Comparison of ENCODE assay signal across 8 mouse cellular contexts in genomic region chr8:89043940-89044339, GRCm38 (mm10). TPM values are rescaled to one million over a fixed set of nuclear protein-coding genes. Genes with fewer than 3 reads are reported as not detected.
DNase-seq lines count a peak whose midpoint lies in the region; ATAC-seq and TF ChIP-seq lines count a peak whose summit lies in the region.

Gene Sall1 (minus strand): TSS chr8:89044162.

- H3K4me3 ChIP-seq in testis, adult 2 months (ENCODE audit: control insufficient read depth, low read depth, low read length), result peak within 1 kb of the TSS; percentile 36
- peak within 1 kb of the TSS; percentile 66 for H3K4me3 ChIP-seq in midbrain, embryonic 13.5 days (replicated peaks)

- peak within 1 kb of the TSS; percentile 66 for H3K4me2 ChIP-seq in midbrain, embryonic 13.5 days (replicated peaks)

- H3K27ac ChIP-seq in testis, adult 2 months (ENCODE audit: control insufficient read depth, insufficient read depth, low read depth, low read length), result no peak within 1 kb of the TSS
- peak within 1 kb of the TSS; percentile 91 for H3K27ac ChIP-seq in midbrain, embryonic 13.5 days

- DNase-seq in adrenal gland, adult 2 months, result peak; percentile 23
- no peak for DNase-seq in adrenal gland, postnatal 14 days
- DNase-seq in testis, postnatal 10 days (ENCODE audit: low spot score), result no peak
- peak; percentile 56 to 62 for DNase-seq in kidney, postnatal 36 days
- DNase-seq in spleen, postnatal 36 days (ENCODE audit: low spot score in 2 of 2), result no peak
- DNase-seq in ovary, postnatal 36 days (ENCODE audit: low spot score), result no peak

- no peaks in the 10 kb centered on the region for H3K36me3 ChIP-seq in testis, adult 2 months (ENCODE audit: control insufficient read depth, insufficient read depth, low read length)
- no peaks in the 10 kb centered on the region for H3K36me3 ChIP-seq in midbrain, embryonic 13.5 days

- peaks cover 7% of the 10 kb centered on the region for H3K27me3 ChIP-seq in testis, adult 2 months (ENCODE audit: control insufficient read depth, insufficient read depth, low read length)
- H3K27me3 ChIP-seq in midbrain, embryonic 13.5 days, result peaks cover 66% of the 10 kb centered on the region

- no peak for TF ChIP-seq CTCF in testis, adult 2 months (IDR thresholded peaks at IDR 0.05; ENCODE audit: control insufficient read depth, insufficient read depth, insufficient replicate concordance, low read depth, low read length)

- TF ChIP-seq POLR2A in testis, adult 2 months (IDR thresholded peaks at IDR 0.05; ENCODE audit: control insufficient read depth, low read depth, low read length), result no peak

- under 1% methylated on average over 25 of the region's 25 CpGs for WGBS in midbrain, embryonic 13.5 days

- H3K9ac ChIP-seq in midbrain, embryonic 13.5 days (replicated peaks), result peak within 1 kb of the TSS; percentile 78

- H3K9me3 ChIP-seq in midbrain, embryonic 13.5 days, result no peaks in the 10 kb centered on the region

- no peak for ATAC-seq in midbrain, embryonic 13.5 days

- peaks cover 15% of the 10 kb centered on the region for H3K4me1 ChIP-seq in testis, adult 2 months (ENCODE audit: control insufficient read depth, insufficient read depth, low read length)
- H3K4me1 ChIP-seq in midbrain, embryonic 13.5 days (replicated peaks), result peaks cover 67% of the 10 kb centered on the region

RNA-seq across cellular contexts. Expression of gene Sall1, which starts in this region (rescaled TPM):
- under 1 TPM in 1 of 2 experiments, not detected in 1; 0.17 TPM for total RNA-seq in adrenal gland, adult 2 months (2021)
- 0.02 TPM in 1 of 2 replicates, not detected in the other for polyA plus RNA-seq in adrenal gland, adult 2 months (2012; rRNA removed)
- 0.26 and 2.9 TPM in 2 replicates for total RNA-seq in adrenal gland, postnatal 14 days (2021)
- polyA plus RNA-seq in testis, adult 2 months (2012; rRNA removed), result 0.38 and 0.58 TPM in 2 replicates
- 9.1 and 11.0 TPM in 2 replicates for polyA plus RNA-seq in midbrain, embryonic 13.5 days (2015; fragmentation: Nextera tagmentation; extraction: Ambion mirVana)

Comparison
In these comparisons a context has a peak if more than half of its experiments do, and no peak if none do; other contexts are left out.
1. Peak in DNase-seq in adrenal gland, adult 2 months; RNA of the gene not detected or under 1 TPM.
2. DNase-seq: peak in kidney, postnatal 36 days (2 of 2); none in adrenal gland, postnatal 14 days (single experiment), testis, postnatal 10 days (single experiment), spleen, postnatal 36 days (0 of 2) and ovary, postnatal 36 days (single experiment).